Mouse (Mus musculus) bone marrow macrophage, adult 2 months (primary cell): ENCODE data around the gene Map3k12. TPM values are rescaled to one million over a fixed set of nuclear protein-coding genes. Genes with fewer than 3 reads are reported as not detected.

Source experiments
- H3K27ac ChIP-seq: 2 replicates; pipeline ENCODE4 v1.5.1; 2012; ENCODE audit warnings: low read depth, low read length; ENCODE audit not compliant: insufficient read depth
- H3K4me1 ChIP-seq: 2 replicates; pipeline ENCODE4 v1.6.1; 2012; ENCODE audit warnings: low read length; ENCODE audit not compliant: control insufficient read depth, insufficient read depth
- H3K4me3 ChIP-seq: 2 replicates; pipeline ENCODE4 v1.5.1; 2012; ENCODE audit warnings: mild to moderate bottlenecking, low read length, moderate library complexity; ENCODE audit not compliant: insufficient read depth
- CTCF ChIP-seq: IDR thresholded peaks from 2 replicates; pipeline ENCODE4 v1.5.1; 2012; ENCODE audit warnings: low read depth, mild to moderate bottlenecking, low read length, moderate library complexity
- POLR2A ChIP-seq: IDR thresholded peaks from 2 replicates; pipeline ENCODE4 v1.6.1; 2012; ENCODE audit warnings: mild to moderate bottlenecking, low read depth, low read length, borderline replicate concordance
- polyA plus RNA-seq: library from polyadenylated mRNA; stranded (reverse); fragments of >200 nt; gene quantifications from 2 replicates; pipeline ENCODE4 v1.2.4, GENCODE M21; 2012; ENCODE audit not compliant: missing spikeins, insufficient read depth, insufficient read length

Gene Map3k12
- polyA plus RNA-seq, 1 experiment = 17.4 TPM

- H3K4me3 ChIP-seq = no peak overlapping the region
- no peak for TF ChIP-seq POLR2A
- TF ChIP-seq CTCF = no peak
- peaks cover 31% of the 10 kb centered on the region for H3K4me1 ChIP-seq
- H3K27ac ChIP-seq = no peak overlapping the region
These were observed 11.6 kb downstream of the Map3k12 start for GRCm38 (mm10) chr15:102505073-102505769.

- peaks cover 30% of the 10 kb centered on the region for H3K4me1 ChIP-seq
- no peak overlapping the region for H3K27ac ChIP-seq
- H3K4me3 ChIP-seq = no peak overlapping the region
- no peak for TF ChIP-seq POLR2A
- TF ChIP-seq CTCF = no peak
These were observed 12.7 kb downstream of the Map3k12 start for GRCm38 (mm10) chr15:102503924-102504782.

GRCm38 (mm10) chr15:102503447-102503846 is 13.4 kb downstream of the Map3k12 start, which contains the start of gene Gm10337:
Gene Gm10337 (plus strand): TSS chr15:102503722.
- Histone ChIP-seq H3K4me1 (peaks cover 30% of the 10 kb centered on the region), H3K27ac (no peak within 1 kb of the TSS)
- TF ChIP-seq POLR2A (no peak), CTCF (no peak)

GRCm38 (mm10) chr15:102502254-102502840 is 14.5 kb downstream of the Map3k12 start:
- H3K4me1 ChIP-seq = peaks cover 21% of the 10 kb centered on the region
- no peak for TF ChIP-seq CTCF
- no peak for TF ChIP-seq POLR2A
- H3K4me3 ChIP-seq = no peak overlapping the region
- no peak overlapping the region for H3K27ac ChIP-seq

More at GRCm38 (mm10) chr15:102503447-102503846, 13.4 kb downstream of the Map3k12 start, which contains the start of gene Gm10337:
- no peak within 1 kb of the TSS for H3K4me3 ChIP-seq

- no peak overlapping the region for H3K27ac ChIP-seq
- peaks cover 14% of the 10 kb centered on the region for H3K4me1 ChIP-seq
- H3K4me3 ChIP-seq = no peak overlapping the region
- no peak for TF ChIP-seq CTCF
- no peak for TF ChIP-seq POLR2A
These were observed 15.6 kb downstream of the Map3k12 start for GRCm38 (mm10) chr15:102501084-102501814.

GRCm38 (mm10) chr15:102500479-102500878 is 16.4 kb downstream of the Map3k12 start:
- Histone ChIP-seq H3K27ac (no peak overlapping the region), H3K4me3 (no peak overlapping the region), H3K4me1 (peaks cover 7% of the 10 kb centered on the region)
- TF ChIP-seq POLR2A (no peak), CTCF (no peak)

GRCm38 (mm10) chr15:102499851-102500250 is 17.0 kb downstream of the Map3k12 start:
- Histone ChIP-seq H3K4me3 (no peak overlapping the region), H3K27ac (no peak overlapping the region), H3K4me1 (0 out of 2 replicates have a peak, but pooled peaks cover 5% of the 10 kb centered on the region)
- TF ChIP-seq POLR2A (no peak), CTCF (no peak)

GRCm38 (mm10) chr15:102499370-102499769 is 17.5 kb downstream of the Map3k12 start:
- TF ChIP-seq CTCF (no peak), POLR2A (no peak)
- Histone ChIP-seq H3K4me3 (no peak overlapping the region), H3K4me1 (0 out of 2 replicates have a peak, but pooled peaks cover 5% of the 10 kb centered on the region), H3K27ac (no peak overlapping the region)

GRCm38 (mm10) chr15:102498322-102498721 is 18.5 kb downstream of the Map3k12 start:
- H3K4me3 ChIP-seq = no peak overlapping the region
- TF ChIP-seq POLR2A = no peak
- no peak for TF ChIP-seq CTCF
- H3K4me1 ChIP-seq = 0 out of 2 replicates have a peak, but pooled peaks cover 5% of the 10 kb centered on the region
- H3K27ac ChIP-seq = no peak overlapping the region
